Mouse (Mus musculus) spleen, embryonic (tissue): ENCODE measurements around the gene Ccdc185.

Source experiments
- CTCF ChIA-PET: fragments of 350-600 bp; sonication (Branson Sonifier 250); formaldehyde crosslinking; loops from one replicate; lab custom pipeline; 2022; lab: Charles Lee

Gene Ccdc185

DNA sequence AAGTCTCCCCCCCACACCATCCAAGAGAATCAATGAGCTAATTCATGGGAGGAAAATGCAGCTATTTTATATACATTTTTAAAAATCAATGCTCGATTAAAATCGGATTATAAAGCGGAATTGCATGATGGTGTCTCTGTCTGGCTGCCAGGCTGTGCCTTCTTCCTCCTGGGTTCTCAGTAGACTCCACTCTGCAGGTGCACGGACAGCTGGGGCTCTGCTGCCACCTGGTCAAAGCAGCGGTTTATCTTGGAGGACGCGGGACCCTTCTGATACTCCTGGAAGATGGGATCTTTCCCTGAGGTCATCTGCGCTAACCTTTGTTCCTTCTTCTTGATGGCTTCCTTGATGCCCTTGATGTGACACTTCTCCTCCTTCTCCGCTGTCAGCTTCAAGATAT, 1.9 kb downstream of the Ccdc185 start:
- CTCF ChIA-PET: no interaction called here

DNA sequence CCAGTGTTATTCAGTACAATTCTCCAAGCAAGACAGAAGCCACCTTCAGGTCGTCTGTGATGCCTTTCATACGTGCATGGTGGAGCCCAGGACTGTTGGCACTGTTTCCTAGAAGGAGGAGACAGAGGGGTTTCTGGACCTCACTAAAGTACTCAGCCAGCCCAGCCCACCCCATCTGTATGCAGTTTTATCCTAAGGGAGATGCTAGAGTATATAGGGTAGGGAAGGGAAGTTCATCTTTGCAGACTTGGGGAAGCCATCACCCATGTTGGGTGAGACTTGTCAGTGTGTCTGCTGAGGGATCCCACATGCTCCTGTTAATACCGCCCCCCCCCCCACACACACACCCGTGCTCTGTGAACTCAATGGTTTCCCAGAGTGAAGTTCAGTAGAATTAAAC, 13.1 kb downstream of the Ccdc185 start:
- CTCF ChIA-PET: no interaction called here

DNA sequence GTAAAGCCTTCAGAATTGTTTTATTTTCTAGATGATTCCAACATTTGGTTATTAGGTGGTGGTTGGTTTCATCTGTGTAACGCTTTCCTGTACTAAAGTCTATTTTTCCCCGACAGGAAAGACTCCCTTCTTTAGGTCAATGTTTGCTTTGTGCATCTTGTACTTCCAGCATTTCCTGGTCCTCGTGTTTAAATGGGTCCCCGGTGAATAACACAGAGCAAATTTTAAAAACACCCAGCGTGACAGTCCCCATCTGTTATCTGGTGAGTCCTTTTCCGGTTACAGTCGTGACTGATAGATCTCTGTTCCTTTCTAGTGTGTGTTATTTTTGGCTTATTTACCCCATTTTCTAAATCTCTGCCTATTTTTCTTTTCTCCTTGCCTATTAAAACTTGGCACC, 16.3 kb downstream of the Ccdc185 start:
- CTCF ChIA-PET: no interaction called here

DNA sequence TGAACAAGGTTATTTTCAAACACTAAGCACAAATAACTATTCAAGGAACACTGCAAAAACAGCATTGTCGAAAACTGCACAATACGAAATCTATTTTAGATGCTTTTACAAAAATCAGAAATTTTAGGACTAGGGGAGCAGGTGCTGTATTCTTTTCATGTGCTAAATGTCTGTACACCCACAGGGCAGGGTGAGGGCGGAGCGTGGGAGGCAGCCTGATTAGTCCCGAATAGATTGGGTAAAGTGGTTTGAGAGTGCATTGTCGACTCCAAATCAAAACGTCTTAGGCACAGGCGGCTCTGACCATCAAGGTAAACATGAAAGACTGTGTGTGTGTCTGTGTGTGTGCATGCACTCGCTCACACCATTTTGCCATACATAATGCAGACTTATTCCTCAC, 20.0 kb downstream of the Ccdc185 start:
- CTCF ChIA-PET: no interaction called here

DNA sequence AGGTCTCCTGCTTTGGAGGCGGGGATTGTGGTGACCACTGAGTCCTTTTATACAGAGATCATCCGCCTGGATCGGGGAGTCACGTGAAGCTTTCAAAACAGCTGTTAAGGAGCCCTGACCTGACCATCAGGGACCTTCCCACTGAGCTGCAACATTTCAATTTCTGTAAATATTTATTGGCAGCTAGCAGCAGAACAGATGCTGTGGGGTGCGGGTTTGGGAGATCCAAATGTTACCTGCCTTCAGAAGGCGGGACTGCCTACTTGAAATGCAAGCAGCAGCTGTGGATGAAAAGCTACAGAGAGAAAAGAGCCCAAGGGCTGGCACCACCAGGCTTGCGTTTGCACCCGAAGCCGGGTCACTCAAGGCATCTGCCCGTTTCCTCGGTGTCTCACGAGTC, 21.4 kb downstream of the Ccdc185 start:
- CTCF ChIA-PET: no interaction called here

DNA sequence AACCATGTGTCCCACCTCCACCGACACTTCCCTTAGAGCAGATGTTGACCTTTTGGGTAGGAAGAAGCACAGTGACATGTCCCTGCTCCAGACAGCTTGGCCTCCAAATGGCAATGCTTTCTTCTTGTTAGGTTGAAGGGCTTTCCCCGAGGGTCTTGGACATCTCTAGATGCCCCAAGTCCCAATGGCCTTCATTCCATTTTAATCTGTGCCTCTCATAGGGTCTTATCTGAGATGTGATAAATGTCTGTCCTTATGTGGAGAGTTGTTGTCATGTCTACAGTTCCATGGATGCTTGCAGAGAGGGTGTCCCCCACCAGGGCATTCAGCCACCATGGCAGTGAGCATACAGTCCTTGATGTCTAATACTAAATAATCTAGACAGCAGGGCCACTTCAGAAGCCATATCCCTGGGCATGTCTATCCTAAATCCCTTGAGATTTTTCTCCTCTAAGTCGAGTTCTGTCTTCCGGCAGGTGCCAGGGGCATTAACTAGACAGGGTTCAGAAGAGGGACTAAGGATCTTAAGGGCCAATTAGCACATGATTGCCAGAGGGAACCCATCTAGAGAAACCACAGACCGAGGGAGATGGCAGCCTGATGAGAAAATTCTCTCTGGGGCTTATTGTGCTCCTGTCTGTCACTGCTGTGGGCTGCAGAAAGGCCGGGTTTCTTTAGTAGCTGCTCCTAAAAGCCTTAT, 34.6 kb downstream of the Ccdc185 start:
- CTCF ChIA-PET: no interaction called here

DNA sequence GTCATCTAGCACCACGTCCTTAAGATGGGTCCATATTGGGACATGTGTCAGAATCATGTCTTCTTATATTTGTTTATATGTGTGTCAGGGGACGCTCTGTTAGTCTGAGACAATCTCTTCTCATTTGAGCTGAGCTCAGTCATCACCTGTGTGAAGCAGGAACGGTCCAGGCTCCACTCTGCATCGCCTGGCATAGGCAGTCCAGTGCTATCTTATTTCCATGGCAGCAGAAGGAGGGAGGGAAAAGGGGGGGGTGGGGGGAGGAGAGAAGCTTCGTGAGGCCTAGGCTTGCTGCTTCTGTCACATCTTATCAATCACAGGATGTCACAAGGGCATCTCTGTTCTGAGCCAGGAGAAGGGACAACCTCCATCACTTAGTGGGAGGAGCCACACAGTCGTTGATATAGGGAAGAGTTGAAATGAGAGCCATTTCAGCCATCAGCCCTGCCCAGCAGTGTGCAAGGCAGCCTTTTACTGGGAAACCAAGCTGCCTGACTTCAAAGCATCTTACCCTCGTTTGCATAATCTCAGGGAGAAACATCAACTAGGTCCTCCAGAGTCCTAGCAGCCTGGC, 37.5 kb downstream of the Ccdc185 start:
- CTCF ChIA-PET: no interaction called here

DNA sequence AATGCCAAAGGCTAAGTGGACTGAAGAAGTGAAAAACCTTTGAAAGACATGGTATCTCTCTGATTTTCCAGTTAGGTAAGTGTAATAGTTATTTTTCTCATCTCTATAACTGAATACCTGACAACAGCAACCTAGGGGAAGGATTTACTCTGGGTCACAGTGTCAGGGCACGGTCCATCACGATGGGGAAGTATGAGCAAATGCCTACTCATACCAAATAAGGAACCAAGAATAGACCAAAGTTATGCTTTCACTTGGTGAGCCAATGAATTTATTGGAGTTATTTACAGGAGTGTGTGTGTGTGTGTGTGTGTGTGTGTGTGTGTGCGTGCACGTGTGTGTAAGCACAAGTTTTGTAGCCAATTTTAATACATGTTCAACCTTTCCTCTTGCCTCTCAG, 41.5 kb downstream of the Ccdc185 start:
- CTCF ChIA-PET: no interaction called here

DNA sequence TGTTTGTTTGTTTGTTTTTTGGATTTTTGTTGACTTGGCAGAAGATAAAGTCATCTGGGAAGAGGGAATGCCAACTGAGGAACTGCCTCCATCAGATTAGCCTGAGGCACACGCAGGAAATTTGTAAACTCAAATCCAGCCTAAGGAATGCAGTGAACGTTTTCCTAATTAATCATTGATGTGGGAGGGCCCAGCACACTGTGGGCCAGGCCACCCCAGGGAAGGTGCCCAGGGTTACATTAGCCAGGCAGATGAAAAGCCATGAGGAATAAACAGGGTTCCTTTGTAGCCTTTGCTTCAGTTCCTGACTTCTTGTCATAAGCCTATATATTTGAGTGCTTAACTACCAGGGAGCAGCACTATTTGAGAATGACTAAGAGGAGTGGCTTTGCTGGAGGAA, 44.1 kb downstream of the Ccdc185 start:
- CTCF ChIA-PET: no interaction called here

DNA sequence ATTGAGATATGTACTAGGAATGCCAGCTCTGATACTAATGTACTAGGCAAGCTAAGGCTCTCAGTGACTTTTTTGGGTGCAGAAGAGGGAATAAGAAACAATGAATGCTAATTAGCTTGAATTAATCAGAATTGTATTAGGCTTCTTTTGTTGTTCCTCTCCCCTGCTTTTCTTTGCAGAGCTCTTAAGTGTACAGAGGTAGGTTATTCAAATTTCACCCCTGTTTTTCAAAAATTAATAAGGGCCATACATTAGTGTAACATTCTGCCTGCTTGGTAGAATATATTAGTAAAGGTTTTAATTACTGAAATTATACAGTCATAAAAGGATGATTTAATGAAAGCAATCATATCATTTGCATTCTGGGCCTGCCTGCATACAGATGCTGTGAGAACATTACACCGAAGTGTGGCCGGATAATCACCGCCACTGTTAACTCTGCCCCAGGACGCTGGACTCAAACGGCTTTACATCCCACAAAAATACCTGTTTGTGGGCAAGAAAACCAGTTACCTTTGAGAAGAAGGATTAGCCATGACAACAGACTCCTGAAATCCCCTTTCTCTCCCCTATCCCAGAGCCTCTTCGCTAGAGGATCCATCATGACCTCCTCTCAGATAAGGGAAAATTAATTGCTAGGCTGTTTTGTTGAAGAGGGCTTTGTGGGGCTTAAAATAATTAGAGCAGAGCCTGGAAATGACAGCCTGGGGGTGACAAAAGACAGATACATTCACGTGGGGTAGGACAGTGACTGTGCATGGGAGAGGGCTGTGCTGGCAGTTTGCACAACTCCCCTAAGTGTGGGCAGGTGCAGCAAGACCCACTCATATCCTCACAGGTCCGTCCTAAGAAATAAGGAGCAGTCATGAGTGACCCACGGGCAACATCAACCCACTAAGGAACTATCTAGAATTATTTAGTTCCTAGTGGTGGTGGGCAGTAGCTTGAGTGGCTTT, 49.3 kb downstream of the Ccdc185 start:
- CTCF ChIA-PET: no interaction called here
